Mouse (Mus musculus) 3T3-L1 (cell line): ENCODE results near the gene Pawr.
A peak's percentile ranks its signal among the peaks of the same experiment; 100 is the strongest.

Experiments
- DNase-seq: peaks from one replicate; pipeline ENCODE4 v3.0.0-alpha.2; 2015; ENCODE audit warnings: low read depth, low spot score

Gene Pawr

DNA sequence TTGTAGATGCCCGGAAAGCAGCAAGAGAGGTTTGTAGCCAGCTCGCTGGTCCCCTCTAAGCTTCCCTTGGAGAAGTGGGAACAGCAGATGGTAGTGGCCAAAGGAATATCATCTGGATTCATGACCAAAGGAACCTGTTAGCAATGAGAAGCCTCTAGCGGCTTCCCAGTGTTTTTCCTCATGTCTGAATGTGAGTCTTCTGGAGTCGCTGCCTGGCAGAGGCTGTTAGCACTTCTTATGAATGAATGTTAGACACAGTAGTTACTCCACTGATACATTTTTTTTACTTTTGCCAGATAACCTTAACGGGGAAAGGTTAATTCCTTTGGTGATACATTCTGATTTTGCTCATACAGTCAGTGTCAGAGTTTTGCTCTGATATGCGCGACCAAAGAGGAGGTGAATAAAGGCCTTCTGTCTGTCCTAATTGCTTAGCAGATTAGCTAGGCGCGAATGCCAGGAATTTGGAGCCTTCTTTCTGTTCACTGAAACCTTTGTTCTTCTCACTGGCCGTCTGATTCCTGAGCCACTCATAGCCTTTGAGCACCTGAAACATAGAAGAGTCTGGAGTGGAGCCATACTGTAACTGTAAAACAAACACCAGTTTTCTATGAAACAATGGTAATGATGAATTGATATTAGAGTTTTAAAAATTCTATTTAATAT, 22.9 kb downstream of the Pawr start:
- no peak for DNase-seq

DNA sequence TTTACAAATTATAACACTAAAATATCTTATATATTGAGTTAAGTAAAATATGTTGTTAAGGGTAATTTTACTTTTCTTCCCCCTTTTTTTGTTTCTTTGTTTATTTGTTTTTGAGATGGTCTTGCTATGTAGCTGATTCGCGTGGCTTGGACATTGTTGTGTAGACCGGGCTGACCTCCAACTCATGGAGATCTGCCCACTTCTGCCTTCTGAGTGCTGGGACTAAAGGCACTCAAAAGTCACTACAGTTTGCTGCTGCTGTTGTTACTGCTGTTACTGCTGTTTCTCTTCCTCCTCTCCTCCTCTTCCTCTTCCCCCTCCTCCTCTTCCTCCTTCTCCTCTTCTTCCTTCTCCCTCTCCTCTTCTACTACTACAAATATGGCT, 23.5 kb downstream of the Pawr start:
- no peak for DNase-seq

DNA sequence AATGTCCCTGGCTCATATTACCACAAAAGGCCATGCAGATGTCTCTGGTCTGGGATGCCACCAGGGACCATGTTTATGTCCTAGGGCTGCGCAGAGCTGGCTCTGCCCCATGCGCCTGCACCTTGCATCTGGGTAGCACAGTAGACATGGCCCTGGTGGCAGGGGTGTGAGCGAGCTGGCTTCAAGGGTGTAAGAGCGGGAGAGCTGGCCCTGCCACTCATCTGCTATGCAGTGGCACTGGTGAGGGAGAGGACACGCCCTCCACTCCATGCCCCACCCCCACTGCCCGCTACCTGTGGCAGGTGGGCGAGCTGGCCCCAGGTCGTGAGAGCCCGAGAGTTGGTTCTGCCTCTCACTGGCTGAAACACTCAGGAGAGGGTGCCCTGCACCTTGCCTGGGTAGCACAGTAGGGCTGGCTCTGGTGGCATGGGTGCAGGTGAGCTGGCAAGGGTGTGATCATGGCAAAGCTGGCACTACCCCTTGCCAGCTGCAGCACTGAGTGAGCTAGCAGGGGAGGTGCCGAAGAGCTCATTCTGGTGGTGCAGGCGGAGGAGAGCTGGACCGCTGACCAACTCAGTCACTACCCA, 24.8 kb downstream of the Pawr start:
- DNase-seq, result no peak

DNA sequence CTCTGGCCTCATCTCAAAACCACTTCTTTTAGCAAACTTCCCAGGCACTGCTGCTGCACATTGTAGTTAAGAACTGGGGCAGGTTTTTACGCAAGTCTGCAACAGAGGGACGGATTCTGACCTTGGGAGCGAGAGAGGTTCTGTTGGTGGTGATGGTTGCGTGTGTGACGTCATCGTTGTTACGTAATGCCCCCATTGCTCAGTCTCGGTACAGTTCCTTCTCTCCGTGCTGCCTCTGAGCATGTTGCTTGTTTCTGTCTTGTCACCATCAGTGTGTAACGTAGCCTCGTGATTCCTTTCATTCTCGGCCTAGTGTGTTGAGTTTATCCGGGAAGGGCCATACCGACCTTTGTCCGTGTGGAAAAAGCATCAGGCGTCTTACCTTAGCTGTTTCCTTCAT, 28.1 kb downstream of the Pawr start:
- DNase-seq, result peak; percentile 25

DNA sequence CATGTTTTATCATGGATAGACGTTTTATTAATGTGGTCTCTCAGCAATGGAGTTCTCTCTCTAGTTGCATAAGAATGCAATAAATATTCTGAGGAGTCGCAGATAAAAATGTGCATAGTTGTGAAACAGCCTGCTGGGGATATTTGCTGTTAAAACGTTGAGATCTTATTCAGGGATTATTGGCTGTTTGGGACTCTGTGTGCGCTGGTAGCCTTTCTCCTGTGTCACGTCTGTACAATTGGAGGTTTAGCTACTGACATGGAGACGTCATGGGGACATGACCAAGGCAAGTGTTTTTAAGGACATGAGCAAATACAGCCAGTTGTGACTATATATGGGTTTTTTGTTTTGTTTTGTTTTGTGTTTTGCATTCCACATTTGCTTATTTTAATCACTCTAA, 28.9 kb downstream of the Pawr start:
- no peak for DNase-seq

DNA sequence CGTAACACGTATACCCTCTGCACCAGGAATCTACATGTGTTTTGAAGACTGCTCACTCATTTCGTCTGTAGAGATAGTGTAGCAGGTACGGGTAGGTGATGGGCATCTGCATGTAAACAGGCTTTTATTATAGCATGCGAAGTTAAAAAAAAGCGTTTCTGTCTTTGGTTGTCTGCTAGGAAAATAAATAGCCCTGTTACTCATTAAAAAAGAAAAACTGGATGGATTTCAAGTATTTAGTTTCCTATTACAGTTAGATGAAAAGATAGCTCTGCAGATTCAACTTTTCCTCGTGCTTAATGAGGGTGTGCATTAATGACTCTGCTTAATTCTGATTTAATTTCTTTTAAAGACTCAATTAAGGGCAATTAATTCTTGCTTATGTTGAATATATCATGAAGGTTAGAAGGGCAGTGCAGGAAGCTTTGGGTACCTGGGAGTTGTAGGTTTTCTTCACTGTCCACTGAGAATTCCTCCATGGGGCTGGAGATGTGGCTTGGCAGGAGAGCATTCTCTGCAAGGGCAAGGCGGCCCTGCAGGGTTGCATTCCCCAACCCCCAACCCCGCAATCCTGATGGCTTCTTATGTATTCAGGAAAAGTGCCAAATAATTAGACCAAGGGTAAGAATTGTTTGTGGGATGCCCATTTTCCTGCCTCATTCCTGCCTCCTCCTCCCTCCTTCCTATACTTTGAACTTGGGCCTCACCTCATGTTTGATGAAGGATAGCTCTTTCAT, 29.7 kb downstream of the Pawr start:
- peak; percentile 21 for DNase-seq

DNA sequence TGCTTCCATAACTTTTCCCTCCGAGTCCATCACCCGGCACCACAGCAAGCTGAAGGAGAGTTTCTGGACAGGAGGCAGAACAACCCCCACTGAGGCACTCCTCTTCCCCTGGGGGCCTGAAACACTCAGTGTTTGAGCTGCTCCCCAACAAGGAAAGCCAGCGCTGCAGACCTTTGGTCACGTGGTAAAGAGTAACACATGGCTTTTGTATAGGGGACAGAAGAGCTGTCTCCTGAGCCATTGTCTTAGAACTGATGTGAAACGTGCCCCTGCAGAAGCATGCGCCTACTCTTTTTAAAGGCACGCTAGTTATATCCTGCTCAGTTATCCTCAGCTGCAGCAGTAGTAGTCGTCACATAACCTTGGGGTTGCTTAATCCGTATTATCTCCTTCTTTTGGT, 32.0 kb downstream of the Pawr start:
- no peak for DNase-seq

DNA sequence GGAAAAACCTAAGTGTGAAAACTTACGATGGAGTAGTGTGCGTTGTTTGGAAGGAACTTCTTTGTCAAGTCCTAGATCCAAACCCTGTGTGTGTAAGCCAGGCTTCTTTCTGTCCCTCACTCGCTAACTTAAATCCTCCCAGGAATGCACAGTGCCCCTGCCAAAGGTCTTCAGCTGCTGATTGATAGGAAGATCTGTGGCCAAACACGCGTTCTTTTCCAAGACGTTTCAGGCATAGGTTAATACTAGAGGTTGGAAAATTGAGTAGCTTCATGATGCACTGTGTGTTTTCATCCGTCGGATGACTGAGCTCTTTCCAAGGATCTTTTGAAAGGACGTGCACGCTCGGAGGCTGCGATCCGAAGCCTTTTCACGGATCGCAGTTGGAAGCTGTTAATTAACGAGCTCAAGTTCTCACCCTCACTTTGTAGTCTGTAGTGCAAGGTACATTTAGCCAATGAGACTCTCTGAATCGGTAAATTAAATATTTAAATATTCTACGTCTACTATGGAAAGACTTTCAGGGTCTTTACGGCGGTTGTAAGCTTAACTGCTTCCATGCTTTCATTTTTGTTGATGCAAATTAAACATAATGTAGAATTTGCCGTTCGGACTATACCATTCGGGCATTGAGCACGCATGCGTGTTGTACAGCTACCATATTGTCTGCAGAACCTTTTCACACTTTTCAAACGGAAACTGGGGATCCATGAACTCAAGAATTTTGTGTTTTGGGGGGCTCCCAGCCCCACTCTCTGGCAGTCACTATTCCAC, 33.2 kb downstream of the Pawr start:
- DNase-seq, result no peak

DNA sequence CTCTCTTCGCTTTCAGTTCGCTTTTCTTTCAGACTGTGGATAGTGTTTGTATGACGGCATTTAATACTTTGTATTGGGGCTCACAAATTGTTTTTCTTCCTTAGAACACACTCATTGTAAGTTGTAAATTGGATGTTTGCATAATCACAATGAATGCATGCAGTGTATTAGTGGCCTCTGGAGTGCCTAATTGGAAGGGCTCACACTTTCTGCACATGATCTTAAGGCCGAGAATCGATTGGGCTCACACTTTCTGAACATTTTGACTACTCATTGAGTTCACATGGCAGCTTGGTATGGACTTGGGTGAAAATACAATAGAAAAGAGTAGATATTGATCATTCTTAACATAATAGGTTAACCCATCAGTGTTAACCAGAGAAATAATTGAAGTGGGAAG, 34.3 kb downstream of the Pawr start:
- DNase-seq, result no peak

DNA sequence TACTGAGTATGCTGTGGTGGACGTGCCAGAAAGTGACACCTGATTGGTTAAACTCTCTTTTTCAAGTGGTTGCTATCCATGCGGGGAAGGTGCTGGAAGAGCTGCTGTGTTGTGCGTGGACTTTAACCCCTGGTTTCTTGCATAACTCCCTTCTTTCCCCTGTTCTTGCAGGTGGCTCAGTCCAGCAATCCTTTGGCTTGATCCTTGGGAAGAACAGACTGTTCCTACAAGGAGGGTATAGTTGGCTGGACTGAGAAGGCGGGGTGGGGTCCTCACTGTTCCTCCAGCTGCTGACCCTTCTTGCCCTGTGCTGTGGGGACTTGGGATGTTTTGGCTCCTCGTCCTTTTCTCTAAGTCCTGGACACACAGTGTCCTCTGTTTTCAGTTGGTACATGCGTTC, 36.4 kb downstream of the Pawr start:
- no peak for DNase-seq

DNA sequence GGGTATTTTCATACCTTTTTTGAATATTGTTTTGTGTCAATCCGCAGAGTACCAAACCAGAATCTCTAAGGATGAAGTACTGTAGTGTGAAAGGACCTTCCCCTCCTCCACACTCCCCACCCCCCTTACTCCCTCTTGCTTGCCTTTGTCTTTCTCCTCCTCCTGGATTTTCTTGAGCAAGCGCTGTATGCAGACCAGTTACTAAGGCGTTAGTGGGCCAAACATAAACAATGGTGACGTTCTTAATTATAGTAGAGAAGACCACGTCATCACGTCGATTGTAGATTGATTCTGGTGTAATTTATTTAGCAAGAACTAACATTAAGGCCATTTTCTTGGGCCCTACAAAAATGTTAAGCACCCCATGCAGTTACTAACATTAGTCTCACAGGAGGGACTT, 40.3 kb downstream of the Pawr start:
- DNase-seq, result no peak

DNA sequence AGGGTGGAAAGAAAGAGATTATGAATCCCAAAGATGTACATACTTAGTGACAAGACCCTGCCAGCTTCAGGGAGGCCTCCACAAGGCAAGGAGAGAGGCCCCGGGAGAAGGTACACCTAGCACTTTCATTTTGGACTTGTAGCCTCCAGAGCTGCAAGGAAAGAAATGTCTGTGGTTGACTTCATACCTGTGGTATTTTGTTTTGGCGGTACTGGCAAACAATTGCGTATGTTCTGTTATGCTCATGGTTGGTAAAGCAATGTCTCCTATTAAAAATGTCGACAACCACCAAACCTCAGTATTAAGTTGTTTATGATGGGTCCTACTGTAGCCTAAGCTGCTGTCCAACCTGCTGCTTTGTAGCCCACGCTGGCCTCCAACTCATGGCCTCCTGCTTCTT, 40.9 kb downstream of the Pawr start:
- DNase-seq, result peak; percentile 68

DNA sequence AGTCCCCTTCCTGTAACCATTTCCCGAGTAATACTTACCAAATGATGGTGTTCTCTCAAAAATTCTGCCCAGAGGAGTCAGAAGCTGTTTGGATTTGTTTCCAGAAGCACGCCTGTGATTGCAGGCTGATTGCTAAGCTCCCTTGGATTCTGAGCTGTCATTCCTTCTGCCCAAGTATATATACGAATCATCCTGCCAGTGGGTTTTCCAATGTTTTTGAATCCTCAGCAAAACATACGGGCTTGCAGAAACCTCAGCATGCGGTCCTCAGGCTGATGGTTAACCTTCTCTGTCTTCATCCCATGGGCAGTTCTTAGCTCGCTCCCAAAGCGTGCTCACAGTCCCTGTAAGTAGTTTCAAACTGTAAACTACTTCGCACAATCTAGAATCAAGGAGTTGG, 43.9 kb downstream of the Pawr start:
- DNase-seq, result peak; percentile 67

DNA sequence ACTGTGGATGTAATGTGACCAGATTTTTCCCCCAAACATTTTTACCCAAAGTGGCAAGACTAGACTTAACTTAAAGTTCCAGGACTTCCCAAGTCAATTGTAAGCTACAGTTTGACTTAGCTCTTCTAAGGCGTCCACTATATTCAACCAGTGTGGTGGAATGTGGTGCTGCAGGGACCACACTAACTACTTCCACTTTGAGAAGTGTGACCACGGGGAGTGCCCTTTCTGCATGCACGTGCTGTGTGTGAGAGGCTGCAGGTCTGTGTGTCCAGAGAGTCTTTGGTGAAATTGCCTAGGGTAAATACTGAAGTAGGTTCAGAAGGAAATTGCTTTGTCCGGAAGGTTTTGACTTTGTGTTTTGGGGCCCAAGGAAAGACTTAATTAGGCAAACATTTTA, 44.4 kb downstream of the Pawr start:
- DNase-seq, result no peak

DNA sequence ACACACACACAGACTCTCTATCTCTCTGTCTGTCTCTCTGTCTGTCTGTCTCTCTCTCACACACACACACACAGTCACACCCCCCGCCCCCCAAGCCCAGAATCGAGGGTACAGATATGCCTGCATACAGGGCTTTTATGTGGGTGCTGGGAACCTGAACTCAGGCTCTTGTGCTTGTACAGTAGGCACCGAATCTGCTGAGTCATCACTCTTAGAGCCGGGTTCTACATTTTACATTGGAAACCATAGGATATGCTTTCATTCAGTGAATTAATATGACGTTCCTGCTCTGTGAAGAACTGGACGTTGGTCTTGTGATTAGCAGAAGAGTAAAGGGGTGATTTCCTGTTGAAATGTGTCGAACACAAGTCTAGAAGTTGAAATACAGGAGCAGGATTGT, 45.4 kb downstream of the Pawr start:
- DNase-seq, result peak; percentile 6

DNA sequence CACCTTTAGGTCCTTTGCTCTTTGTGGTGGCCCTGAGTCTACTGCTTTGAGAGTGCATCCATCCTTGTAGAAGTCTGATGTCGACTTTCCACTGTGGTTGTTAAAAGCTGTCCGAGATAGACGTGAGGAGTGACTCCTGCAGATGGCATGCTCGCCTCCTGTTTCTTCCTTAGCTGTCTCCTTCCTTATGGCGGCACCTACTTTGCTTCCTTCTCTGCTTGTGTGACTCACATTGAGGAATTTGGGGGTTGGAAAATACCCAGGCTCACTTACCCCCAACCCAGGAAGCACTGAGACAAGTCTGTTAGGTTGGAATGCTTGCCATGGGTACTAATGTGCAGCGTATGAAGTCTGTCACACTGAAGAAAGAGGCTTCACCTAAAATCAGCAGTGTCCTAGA, 46.1 kb downstream of the Pawr start:
- peak; percentile 87 for DNase-seq

DNA sequence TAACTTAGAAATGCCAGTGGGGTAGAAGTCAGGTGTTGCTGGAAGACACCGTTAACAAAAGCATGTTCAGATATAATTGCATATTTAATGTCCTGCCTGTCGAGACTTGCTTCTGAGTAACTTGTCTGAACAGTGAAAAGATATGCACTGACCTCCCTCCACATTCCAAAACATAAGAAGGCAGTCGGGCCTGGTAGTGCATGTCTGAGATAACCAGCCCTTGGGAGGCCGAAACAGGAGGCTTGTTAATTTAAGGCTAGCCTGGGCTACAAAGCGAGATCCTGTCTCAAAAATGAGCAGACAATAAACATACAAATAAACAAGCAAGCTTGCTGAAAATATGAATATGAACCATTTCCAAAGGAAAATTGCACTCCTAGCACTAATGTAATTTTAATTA, 46.6 kb downstream of the Pawr start:
- DNase-seq, result no peak

DNA sequence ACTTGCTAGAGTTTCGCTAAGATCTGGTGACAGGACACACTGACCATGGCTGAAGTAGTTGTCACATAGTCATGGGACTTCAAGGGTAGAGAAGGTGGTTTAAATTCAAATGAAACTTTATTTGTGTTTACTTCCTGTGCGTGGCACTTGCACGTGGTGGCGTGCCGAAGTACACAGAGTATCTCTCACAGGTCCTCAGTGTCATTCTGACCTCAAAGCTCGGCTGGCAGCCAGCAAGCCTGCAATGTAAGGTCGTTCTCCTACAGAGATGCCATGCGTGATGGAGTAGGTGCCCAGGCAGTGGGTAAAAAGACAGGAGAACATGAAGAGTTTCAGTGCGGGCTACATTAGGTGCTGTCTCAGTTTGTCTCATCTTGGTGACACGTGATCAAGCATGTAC, 48.8 kb downstream of the Pawr start:
- no peak for DNase-seq

DNA sequence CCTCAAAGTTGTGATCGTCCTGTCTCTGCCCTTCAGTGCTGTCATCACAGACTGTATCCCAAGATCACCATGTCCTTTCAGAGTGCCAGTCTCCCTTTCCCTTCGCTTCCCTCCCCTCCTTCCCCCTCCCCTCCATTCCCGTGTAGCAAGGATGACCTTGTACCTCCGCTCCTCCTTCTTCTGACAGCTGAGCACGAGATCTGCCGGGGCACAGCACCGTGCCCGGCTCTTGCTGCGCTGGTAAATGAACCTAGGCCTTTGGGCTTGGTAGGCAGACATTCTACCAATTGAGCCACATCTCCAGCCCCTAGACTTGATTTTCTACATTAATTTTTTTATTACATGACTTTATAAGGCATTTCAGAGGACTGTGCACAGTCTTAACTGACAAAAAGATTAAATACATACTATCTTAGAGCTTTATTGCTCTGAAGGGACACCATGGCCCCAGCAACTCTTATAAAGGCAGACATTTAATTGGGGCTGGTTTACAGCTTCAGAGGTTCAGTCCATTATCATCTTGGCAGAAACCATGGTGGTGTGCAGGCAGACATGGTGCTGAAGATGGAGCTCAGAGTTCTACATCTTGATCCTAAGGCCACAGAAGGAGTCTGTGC, 52.3 kb downstream of the Pawr start:
- DNase-seq, result no peak

DNA sequence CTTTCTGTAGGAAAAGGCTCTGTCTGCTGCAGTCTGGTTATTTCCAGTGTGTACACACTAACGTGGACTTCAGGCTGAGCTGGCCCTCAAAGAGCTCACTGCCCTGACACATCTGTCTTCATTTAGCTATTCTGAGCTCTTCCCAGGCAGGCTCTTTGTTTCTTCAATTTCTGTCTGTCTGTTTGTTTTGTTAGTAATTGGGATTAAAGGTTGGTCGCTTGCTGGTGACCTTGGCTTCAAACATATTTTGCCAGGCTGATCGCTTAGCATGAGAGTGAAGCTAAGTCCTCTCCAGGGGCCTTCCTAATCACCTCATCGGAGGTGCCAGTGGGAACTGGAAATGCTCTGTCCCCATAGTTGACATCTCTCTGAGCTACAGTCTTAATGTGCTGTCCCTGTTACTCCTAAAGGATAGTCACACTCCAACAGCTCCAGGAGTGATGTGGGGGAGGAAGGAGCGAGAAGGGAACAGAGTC, 53.6 kb downstream of the Pawr start:
- peak; percentile 20 for DNase-seq

DNA sequence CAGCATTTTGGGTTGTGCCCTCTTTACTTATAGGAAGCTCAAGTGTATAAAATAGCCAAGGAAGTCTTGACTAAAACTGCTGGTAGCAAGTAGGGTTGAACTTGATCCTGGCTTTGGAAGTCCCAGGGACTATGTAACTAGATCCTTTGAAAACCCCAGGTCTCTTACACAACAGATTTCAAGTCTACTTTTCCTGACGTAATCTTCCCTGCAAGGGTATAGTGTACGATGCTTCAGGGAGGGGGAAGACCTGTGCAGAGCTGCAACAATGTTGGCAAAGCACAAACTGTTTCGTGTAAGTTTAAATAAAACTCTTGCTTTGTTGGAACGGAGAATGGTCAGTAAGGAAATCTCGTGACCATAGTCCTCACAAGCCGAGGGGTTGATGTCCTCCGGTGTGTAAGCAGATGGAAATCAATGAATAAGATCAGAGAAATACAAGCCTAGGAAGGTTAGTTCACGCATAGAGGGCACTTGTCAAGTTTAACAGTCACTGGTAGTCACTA, 56.5 kb downstream of the Pawr start:
- DNase-seq, result no peak
